Mouse (Mus musculus) ES-Bruce4 (cell line): ENCODE results near the gene 9030624G23Rik. TPM values are rescaled to one million over a fixed set of nuclear protein-coding genes. Genes with fewer than 3 reads are reported as not detected.
"Not testable (repeated sequence)": the region's sequence is repeated elsewhere in the genome, so short reads cannot be mapped to it uniquely, and the experiment has no call there.

Experiments
- H3K27ac ChIP-seq: 2 replicates; pipeline ENCODE4 v1.5.1; 2012; ENCODE audit warnings: low read length, inconsistent platforms; ENCODE audit not compliant: insufficient read depth
- H3K27me3 ChIP-seq: 2 replicates; pipeline ENCODE4 v1.6.1; 2012; ENCODE audit warnings: mild to moderate bottlenecking, low read length, inconsistent platforms; ENCODE audit not compliant: control insufficient read depth, poor library complexity, insufficient read depth, severe bottlenecking
- H3K36me3 ChIP-seq: 2 replicates; pipeline ENCODE4 v1.6.1; 2012; ENCODE audit warnings: inconsistent platforms, mild to moderate bottlenecking, low read length, moderate library complexity; ENCODE audit not compliant: control insufficient read depth, poor library complexity, insufficient read depth, severe bottlenecking
- H3K4me1 ChIP-seq: one replicate; pipeline ENCODE4 v1.8.1; 2011; ENCODE audit warnings: low read length; ENCODE audit not compliant: control insufficient read depth, insufficient read depth
- H3K4me3 ChIP-seq: 2 replicates; pipeline ENCODE4 v1.5.1; 2011; ENCODE audit warnings: low read depth, mild to moderate bottlenecking, low read length
- H3K9ac ChIP-seq: 2 replicates; pipeline ENCODE4 v1.6.1; 2012; ENCODE audit warnings: low read depth, mild to moderate bottlenecking, inconsistent platforms; ENCODE audit not compliant: poor library complexity, severe bottlenecking
- H3K9me3 ChIP-seq: replicated peaks from 2 replicates; pipeline ENCODE4 v1.6.1; 2012; ENCODE audit warnings: mild to moderate bottlenecking, low read length, inconsistent platforms; ENCODE audit not compliant: control insufficient read depth, poor library complexity, insufficient read depth, severe bottlenecking
- polyA plus RNA-seq: library from polyadenylated mRNA; stranded (reverse); fragments of >200 nt; gene quantifications from 2 replicates; pipeline ENCODE4 v1.2.4, GENCODE M21; 2011; ENCODE audit warnings: low read depth; ENCODE audit not compliant: missing spikeins, insufficient read depth, insufficient read length

The 9030624G23Rik gene
- polyA plus RNA-seq = 8.4 and 9.3 TPM in 2 replicates

DNA sequence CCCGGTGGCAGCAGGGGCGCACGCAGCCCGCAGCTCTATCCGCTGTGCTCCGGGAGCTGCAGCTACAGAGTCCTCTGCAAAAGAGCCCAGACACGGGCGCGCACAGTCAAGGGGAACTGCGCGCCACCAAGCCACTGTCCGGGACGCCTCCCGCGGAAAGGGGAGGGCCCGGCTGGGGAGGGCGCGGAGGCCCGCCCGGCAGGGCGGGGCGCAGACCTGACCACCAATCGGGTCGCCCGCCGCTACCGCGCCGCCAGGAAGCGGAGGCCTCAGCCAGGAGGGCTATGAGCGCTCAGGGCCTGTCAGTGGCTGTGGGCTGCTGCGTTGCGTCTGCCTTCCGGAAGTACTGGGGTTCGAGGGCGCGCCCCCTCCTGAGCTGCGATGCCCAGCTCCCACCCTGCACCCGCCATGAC is at the start of gene 9030624G23Rik:
TSS of gene 9030624G23Rik (minus strand) at position 139 of the 413 bp plus-strand sequence.
- Histone ChIP-seq H3K9ac (peak within 1 kb of the TSS; percentile 58), H3K4me3 (peak within 1 kb of the TSS; percentile 71), H3K27ac (peak within 1 kb of the TSS; percentile 54; the same call in 1 of the 2 replicates)
- H3K4me1 ChIP-seq, H3K9me3 ChIP-seq, H3K36me3 ChIP-seq, H3K27me3 ChIP-seq: not testable (repeated sequence)

DNA sequence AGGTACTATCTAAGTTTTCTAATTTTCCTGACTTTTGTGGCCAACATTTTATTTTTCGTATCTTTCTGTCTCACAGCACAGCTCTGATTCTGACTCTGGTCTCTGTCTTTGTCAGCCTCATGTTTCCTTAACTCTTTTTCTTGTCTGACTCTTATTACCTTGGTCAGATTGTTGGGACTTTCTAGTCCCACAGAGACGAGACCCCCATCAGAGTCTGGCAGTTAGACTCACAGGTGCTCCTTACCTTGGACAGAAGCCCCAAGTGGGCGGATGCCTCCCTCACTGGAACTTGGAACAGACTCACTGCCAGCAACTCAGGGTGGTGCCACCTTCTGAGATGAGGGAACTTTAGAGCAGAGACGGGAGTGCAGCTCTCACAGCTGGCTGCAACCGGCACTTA is 13.9 kb downstream of the 9030624G23Rik start:
- not testable (repeated sequence) for H3K9ac ChIP-seq, H3K9me3 ChIP-seq, H3K27ac ChIP-seq, H3K4me3 ChIP-seq, H3K36me3 ChIP-seq, H3K27me3 ChIP-seq, H3K4me1 ChIP-seq
